Mouse (Mus musculus): ENCODE results near the gene Uba7. TPM values are rescaled to one million over a fixed set of nuclear protein-coding genes. Genes with fewer than 3 reads are reported as not detected.
"Not testable (repeated sequence)": the region's sequence is repeated elsewhere in the genome, so short reads cannot be mapped to it uniquely, and the experiment has no call there.

Gene Uba7
- total and polyA plus RNA-seq, 2 experiments from 2014 or later, result 4.0 to 4.8 TPM

DNA sequence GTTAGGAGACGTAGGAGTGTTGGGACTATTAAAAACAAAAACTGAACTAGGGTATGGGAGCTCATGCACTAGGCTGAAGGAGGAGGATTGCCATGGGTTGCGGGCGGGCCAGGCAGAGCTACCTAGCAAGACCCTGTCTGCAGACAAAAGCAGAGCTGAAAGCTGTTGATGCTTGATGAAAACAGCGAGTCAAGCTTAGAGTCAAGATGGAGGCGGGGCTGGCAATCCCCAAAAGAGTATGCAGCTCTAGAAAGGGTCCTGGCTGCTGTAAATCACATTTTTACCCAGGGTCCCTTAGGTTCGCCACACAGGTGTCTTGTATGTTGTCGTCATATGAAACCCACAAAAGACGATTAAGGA, 28.2 kb downstream of the Uba7 start:
- H3K27ac ChIP-seq (ENCODE audit: low read depth, low read length), result peak overlapping the region; percentile 99
- 8% methylated on average over 8 of the region's 8 CpGs for WGBS
- ATAC-seq (no peak), DNase-seq (no peak)
- H3K4me3 ChIP-seq (ENCODE audit: low read depth, low read length), result peak overlapping the region; percentile 100
- H3K27me3 ChIP-seq (ENCODE audit: insufficient read depth, low read length), result no peaks in the 10 kb centered on the region
- H3K4me1 ChIP-seq (ENCODE audit: insufficient read depth), result peaks cover 18% of the 10 kb centered on the region
- peak overlapping the region; percentile 100 for H3K9ac ChIP-seq
- no peaks in the 10 kb centered on the region for H3K36me3 ChIP-seq (ENCODE audit: insufficient read depth)
- TF ChIP-seq CTCF (IDR thresholded peaks at IDR 0.05; ENCODE audit: low read depth), result no peak
- H3K9me3 ChIP-seq (ENCODE audit: low read length), result no peaks in the 10 kb centered on the region
- H3K4me2 ChIP-seq (ENCODE audit: low read depth), result peak overlapping the region; percentile 76

DNA sequence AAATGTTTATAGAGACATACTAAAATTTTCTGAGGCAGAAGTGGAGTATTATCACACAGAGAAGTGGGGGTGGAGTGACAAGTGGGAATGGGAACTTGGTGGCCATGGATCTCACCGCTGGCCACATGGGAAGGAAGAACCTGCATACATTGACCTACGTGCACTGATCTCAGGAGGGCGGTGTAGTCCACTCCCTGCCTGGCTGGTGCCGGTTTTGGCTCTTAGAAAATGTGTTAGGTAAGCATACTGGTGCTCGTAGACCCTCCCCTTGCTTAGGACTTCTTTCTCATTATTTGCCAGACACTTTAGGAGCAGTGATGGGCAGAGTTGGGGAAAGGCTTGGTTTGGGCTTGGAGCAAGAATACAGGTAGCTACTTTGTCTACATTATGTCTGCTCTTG, 32.7 kb downstream of the Uba7 start:
- no peak for TF ChIP-seq CTCF (IDR thresholded peaks at IDR 0.05; ENCODE audit: low read depth)
- Histone ChIP-seq H3K4me1 (ENCODE audit: insufficient read depth) (peaks cover 15% of the 10 kb centered on the region), H3K9ac (no peak overlapping the region), H3K36me3 (ENCODE audit: insufficient read depth) (no peaks in the 10 kb centered on the region), H3K27ac (ENCODE audit: low read depth, low read length) (no peak overlapping the region), H3K4me2 (ENCODE audit: low read depth) (no peak overlapping the region), H3K9me3 (ENCODE audit: low read length) (no peaks in the 10 kb centered on the region), H3K4me3 (ENCODE audit: low read depth, low read length) (no peak overlapping the region), H3K27me3 (ENCODE audit: insufficient read depth, low read length) (no peaks in the 10 kb centered on the region)
- ATAC-seq (no peak), DNase-seq (no peak)
- 89% methylated on average over 5 of the region's 5 CpGs for WGBS

DNA sequence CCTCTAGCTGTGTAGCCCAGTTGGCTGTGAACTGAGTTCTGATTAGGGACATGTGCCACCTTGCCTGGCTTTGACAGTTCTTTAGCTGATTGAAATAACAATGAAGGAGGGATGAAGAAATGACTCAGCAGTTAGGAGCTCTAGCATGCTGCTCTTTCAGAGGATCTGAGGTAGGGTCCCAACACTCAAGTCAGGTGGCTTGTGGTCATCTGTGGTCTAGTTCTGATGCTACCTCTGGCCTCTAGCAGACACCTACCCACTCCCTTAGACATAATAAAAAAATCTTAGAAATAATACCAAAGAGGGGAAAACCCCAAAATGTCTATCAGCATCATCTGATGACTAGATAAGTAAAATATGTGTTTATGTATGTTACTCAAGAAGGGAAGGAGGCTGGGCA, 35.1 kb downstream of the Uba7 start:
- 0 out of 2 replicates have a peak, but pooled peaks cover 1% of the 10 kb centered on the region for H3K36me3 ChIP-seq (ENCODE audit: insufficient read depth)
- no peak overlapping the region for H3K9ac ChIP-seq
- H3K4me3 ChIP-seq (ENCODE audit: low read depth, low read length), result no peak overlapping the region
- no peak overlapping the region for H3K4me2 ChIP-seq (ENCODE audit: low read depth)
- no peak for DNase-seq
- no peak overlapping the region for H3K27ac ChIP-seq (ENCODE audit: low read depth, low read length)
- no peaks in the 10 kb centered on the region for H3K27me3 ChIP-seq (ENCODE audit: insufficient read depth, low read length)
- no peaks in the 10 kb centered on the region for H3K9me3 ChIP-seq (ENCODE audit: low read length)
- no peak for TF ChIP-seq CTCF (IDR thresholded peaks at IDR 0.05; ENCODE audit: low read depth)
- H3K4me1 ChIP-seq (ENCODE audit: insufficient read depth), result 0 out of 2 replicates have a peak, but pooled peaks cover 1% of the 10 kb centered on the region
- no peak for ATAC-seq

DNA sequence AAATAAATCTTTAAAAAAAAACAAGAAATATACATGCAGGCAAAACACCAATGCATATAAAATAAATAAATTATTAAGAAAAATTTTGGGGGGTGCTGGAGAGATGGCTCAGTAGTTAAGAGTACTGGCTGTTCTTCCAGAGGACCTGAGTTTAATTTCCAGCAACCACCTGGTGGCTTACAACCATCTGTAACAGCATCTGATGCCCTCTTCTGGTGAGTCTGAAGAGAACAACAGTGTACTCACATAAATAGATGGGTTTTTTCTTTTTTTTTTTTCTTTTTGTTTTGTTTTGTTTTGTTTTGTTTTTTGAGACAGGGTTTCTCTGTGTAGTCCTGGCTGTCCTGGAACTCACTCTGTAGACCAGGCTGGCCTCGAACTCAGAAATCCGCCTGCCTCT, 38.3 kb downstream of the Uba7 start:
- H3K9me3 ChIP-seq (ENCODE audit: low read length); H3K4me1 ChIP-seq (ENCODE audit: insufficient read depth); DNase-seq; H3K4me3 ChIP-seq (ENCODE audit: low read depth, low read length); H3K27ac ChIP-seq (ENCODE audit: low read depth, low read length); H3K9ac ChIP-seq; H3K27me3 ChIP-seq (ENCODE audit: insufficient read depth, low read length); H3K4me2 ChIP-seq (ENCODE audit: low read depth); ATAC-seq; H3K36me3 ChIP-seq (ENCODE audit: insufficient read depth): not testable (repeated sequence)
- WGBS, result 94% methylated on average over 2 of the region's 2 CpGs
- TF ChIP-seq CTCF (IDR thresholded peaks at IDR 0.05; ENCODE audit: low read depth), result peak; percentile 26; the same call in 1 of the 2 replicates

DNA sequence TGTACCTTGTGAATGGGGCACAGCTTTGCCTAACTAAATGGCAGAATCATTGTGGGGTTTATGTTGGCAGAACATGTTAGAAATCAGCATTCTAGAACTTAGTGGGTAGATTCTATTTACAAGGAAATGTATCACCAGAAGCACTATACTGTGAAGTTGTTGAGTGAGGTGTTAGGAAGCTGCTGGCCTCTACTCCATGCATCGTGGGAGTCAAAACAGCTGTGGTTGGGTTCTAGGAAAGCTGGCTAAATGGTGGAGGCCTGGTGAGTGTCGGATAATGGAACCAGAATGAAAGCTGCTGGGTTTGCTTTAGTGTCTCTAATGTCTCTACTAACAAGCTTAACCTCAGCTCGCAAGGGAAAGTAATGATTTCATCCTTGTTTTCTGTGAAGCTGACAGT, 41.8 kb downstream of the Uba7 start:
- peaks cover 6% of the 10 kb centered on the region; the same call in 1 of the 2 replicates for H3K36me3 ChIP-seq (ENCODE audit: insufficient read depth)
- 74% methylated on average over 3 of the region's 3 CpGs for WGBS
- no peak overlapping the region for H3K4me2 ChIP-seq (ENCODE audit: low read depth)
- no peak overlapping the region for H3K9ac ChIP-seq
- H3K4me3 ChIP-seq (ENCODE audit: low read depth, low read length), result no peak overlapping the region
- DNase-seq (no peak), ATAC-seq (no peak)
- H3K27ac ChIP-seq (ENCODE audit: low read depth, low read length), result no peak overlapping the region
- TF ChIP-seq CTCF (IDR thresholded peaks at IDR 0.05; ENCODE audit: low read depth), result no peak
- no peaks in the 10 kb centered on the region for H3K4me1 ChIP-seq (ENCODE audit: insufficient read depth)
- no peaks in the 10 kb centered on the region for H3K9me3 ChIP-seq (ENCODE audit: low read length)
- no peaks in the 10 kb centered on the region for H3K27me3 ChIP-seq (ENCODE audit: insufficient read depth, low read length)

DNA sequence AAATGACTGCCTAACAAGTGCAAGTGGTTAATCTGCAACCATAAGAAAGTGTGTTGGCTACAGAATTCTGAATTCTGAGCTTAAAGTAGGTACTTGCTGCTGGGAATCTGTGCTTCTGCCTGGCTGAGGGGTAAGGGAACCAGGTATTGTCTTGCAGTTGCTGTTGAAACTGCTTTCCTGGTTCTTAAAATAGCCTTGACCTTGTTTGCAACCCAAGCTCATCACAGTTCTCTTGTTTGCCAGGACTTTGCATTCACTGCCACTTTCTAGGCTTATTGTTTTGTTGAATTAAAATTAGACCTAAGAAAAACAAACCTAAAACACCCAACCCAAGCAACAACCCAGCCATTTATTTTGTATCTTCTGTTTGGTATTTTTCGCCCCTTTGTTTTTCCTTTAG, 45.4 kb downstream of the Uba7 start:
- H3K36me3 ChIP-seq (ENCODE audit: insufficient read depth), result peaks cover 22% of the 10 kb centered on the region
- no peak for ATAC-seq
- H3K9me3 ChIP-seq (ENCODE audit: low read length), result no peaks in the 10 kb centered on the region
- no peak overlapping the region for H3K27ac ChIP-seq (ENCODE audit: low read depth, low read length)
- H3K4me3 ChIP-seq (ENCODE audit: low read depth, low read length), result no peak overlapping the region
- no peak for DNase-seq
- no peak overlapping the region for H3K4me2 ChIP-seq (ENCODE audit: low read depth)
- no peaks in the 10 kb centered on the region for H3K4me1 ChIP-seq (ENCODE audit: insufficient read depth)
- H3K9ac ChIP-seq, result no peak overlapping the region
- TF ChIP-seq CTCF (IDR thresholded peaks at IDR 0.05; ENCODE audit: low read depth), result no peak
- WGBS, result 88% methylated on average over 1 of the region's 1 CpGs
- H3K27me3 ChIP-seq (ENCODE audit: insufficient read depth, low read length), result no peaks in the 10 kb centered on the region

DNA sequence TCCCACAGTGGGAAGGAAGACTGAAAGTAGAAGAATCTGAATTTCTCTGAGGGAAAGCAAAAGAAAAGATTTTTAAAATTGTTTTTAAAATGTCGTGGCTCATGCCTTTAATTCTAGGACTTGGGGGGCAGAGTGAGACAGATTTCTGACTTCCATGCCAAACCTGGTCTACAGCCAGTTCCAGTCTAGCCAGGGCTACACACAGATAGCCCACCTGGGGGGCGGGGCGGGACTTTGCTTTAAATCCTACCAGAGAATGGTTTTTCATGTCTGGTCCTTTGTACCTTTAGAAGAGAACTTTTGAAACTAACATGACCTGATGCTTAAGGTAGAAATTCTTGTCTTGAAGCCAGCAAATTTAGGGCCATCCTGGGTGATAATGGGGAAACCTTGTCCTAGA, 47.9 kb downstream of the Uba7 start:
- ATAC-seq (no peak), DNase-seq (no peak)
- H3K36me3 ChIP-seq (ENCODE audit: insufficient read depth), result peaks cover 23% of the 10 kb centered on the region
- H3K4me1 ChIP-seq (ENCODE audit: insufficient read depth), result no peaks in the 10 kb centered on the region
- TF ChIP-seq CTCF (IDR thresholded peaks at IDR 0.05; ENCODE audit: low read depth), result no peak
- 89% methylated on average over 3 of the region's 3 CpGs for WGBS
- H3K27me3 ChIP-seq (ENCODE audit: insufficient read depth, low read length), result no peaks in the 10 kb centered on the region
- H3K9me3 ChIP-seq (ENCODE audit: low read length), result no peaks in the 10 kb centered on the region
- H3K27ac ChIP-seq (ENCODE audit: low read depth, low read length), result no peak overlapping the region
- no peak overlapping the region for H3K9ac ChIP-seq
- no peak overlapping the region for H3K4me3 ChIP-seq (ENCODE audit: low read depth, low read length)
- no peak overlapping the region for H3K4me2 ChIP-seq (ENCODE audit: low read depth)

DNA sequence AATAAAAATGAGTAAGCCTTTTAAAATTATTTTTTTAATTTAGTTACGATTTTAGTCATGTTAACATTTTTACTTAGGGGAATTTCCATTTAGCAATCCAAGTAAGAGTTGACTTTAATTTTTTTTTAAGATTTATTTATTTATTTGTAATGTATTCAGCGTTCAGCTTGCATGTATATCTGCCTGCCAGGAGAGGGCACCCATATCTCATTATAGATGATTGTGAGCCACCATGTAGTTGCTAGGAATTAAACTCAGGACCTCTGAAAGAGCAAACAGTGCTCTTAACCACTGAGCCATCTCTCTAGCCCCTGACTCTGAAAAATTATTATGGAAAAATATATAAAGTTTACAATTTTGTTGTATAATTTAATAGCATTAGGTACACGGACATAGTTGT, 51.3 kb downstream of the Uba7 start:
- WGBS, result 88% methylated on average over 3 of the region's 3 CpGs
- Histone ChIP-seq H3K27ac (ENCODE audit: low read depth, low read length) (no peak overlapping the region), H3K9ac (no peak overlapping the region), H3K9me3 (ENCODE audit: low read length) (no peaks in the 10 kb centered on the region), H3K4me1 (ENCODE audit: insufficient read depth) (no peaks in the 10 kb centered on the region), H3K27me3 (ENCODE audit: insufficient read depth, low read length) (no peaks in the 10 kb centered on the region), H3K36me3 (ENCODE audit: insufficient read depth) (peaks cover 25% of the 10 kb centered on the region), H3K4me3 (ENCODE audit: low read depth, low read length) (no peak overlapping the region), H3K4me2 (ENCODE audit: low read depth) (no peak overlapping the region)
- DNase-seq, result no peak
- ATAC-seq, result no peak
- TF ChIP-seq CTCF (IDR thresholded peaks at IDR 0.05; ENCODE audit: low read depth), result peak; percentile 29; the same call in 1 of the 2 replicates

Measured in forebrain, postnatal 0 days (tissue).